In genomic region chr12:80493311-80493710, GRCm38 (mm10) we compare ENCODE assay signal across 34 mouse cellular contexts. TPM values are rescaled to one million over a fixed set of nuclear protein-coding genes. Genes with fewer than 3 reads are reported as not detected.
DNase-seq lines count a peak whose midpoint lies in the region; ATAC-seq and TF ChIP-seq lines count a peak whose summit lies in the region.
"Had no signal": no experiment of that assay in that cellular context is flagged by ENCODE, and none has a peak within 500 bp of the region (broad histone marks: within the 10 kb centered on the region; RNA-seq: fewer than 3 reads in every experiment).

No protein-coding gene starts in this region.

- H3K27ac ChIP-seq in gastrocnemius, adult 2 months: no peak overlapping the region
- no peak overlapping the region for H3K27ac ChIP-seq in left cerebral cortex, adult 2 months
- H3K27ac ChIP-seq in hindbrain, embryonic 13.5 days: no peak overlapping the region
- H3K27ac ChIP-seq: embryonic facial prominence, embryonic 15.5 days; forebrain, embryonic 12.5 days; hindbrain, embryonic 15.5 days; kidney, postnatal 0 days; limb, embryonic 12.5 days; midbrain, embryonic 15.5 days; neural tube, embryonic 12.5 days; stomach, embryonic 15.5 days had no signal

- no peak for ATAC-seq in hindbrain, embryonic 13.5 days (ENCODE audit: low FRiP score)
- ATAC-seq: activated CD4-positive, CD25-positive, alpha-beta regulatory T cell, adult 4 months; forebrain, postnatal 0 days; inflammation-experienced regulatory T-cells, adult 6 months; midbrain, embryonic 15.5 days had no signal

- intact Hi-C loops in gastrocnemius, adult 2 months (cut with DNase I): loop anchor here (10.0 kb wide), 1 partner anchor 231 kb away; no protein-coding TSS in a partner anchor
- intact Hi-C loops in gastrocnemius, postnatal 14 days (cut with DNase I; ENCODE audit: low total_unique reads): no loop called here
- intact Hi-C loops in left cerebral cortex, adult 2 months (cut with DNase I): no loop called here

- no peak for DNase-seq in gastrocnemius, adult 2 months
- DNase-seq in gastrocnemius, postnatal 14 days: no peak
- DNase-seq in left cerebral cortex, adult 2 months (ENCODE audit: extremely low spot score in 1 of 2, low spot score in 2 of 2): no peak
- no peak for DNase-seq in left cerebral cortex, adult 8-10 months (ENCODE audit: low spot score in 2 of 2)
- DNase-seq in ZHBTc4 (ENCODE audit: low read depth, low spot score): peak; percentile 43
- no peak for DNase-seq in right cerebral cortex, postnatal 4 days
- DNase-seq: adrenal gland, adult 2 months; adrenal gland, postnatal 36 days; cerebellum, adult 2 months; cerebellum, postnatal 14 days; forebrain, postnatal 0 days; gastrocnemius, postnatal 10 days; kidney, adult 8-10 months; kidney, postnatal 4 days; layer of hippocampus, adult 9-11 months; lung, postnatal 10 days; thymus, postnatal 14 days had no signal

- WGBS in hindbrain, embryonic 13.5 days: 96% methylated on average over 5 of the region's 5 CpGs

- H3K9ac ChIP-seq in hindbrain, embryonic 13.5 days: no peak overlapping the region
- H3K9ac ChIP-seq: embryonic facial prominence, embryonic 15.5 days; forebrain, embryonic 12.5 days; forebrain, postnatal 0 days; heart, embryonic 12.5 days; hindbrain, embryonic 15.5 days; limb, embryonic 12.5 days; midbrain, embryonic 15.5 days; neural tube, embryonic 12.5 days; stomach, embryonic 15.5 days had no signal

- peaks cover 5% of the 10 kb centered on the region for H3K4me1 ChIP-seq in E14TG2a.4 (replicated peaks; ENCODE audit: low read depth, low read length)
- no peaks in the 10 kb centered on the region for H3K4me1 ChIP-seq in hindbrain, embryonic 13.5 days (replicated peaks)
- H3K4me1 ChIP-seq: embryonic facial prominence, embryonic 15.5 days; forebrain, embryonic 12.5 days; heart, embryonic 12.5 days; hindbrain, embryonic 15.5 days; limb, embryonic 12.5 days; midbrain, embryonic 15.5 days; neural tube, embryonic 12.5 days; stomach, embryonic 15.5 days had no signal

- H3K4me3 ChIP-seq in gastrocnemius, adult 2 months: no peak overlapping the region
- H3K4me3 ChIP-seq in left cerebral cortex, adult 2 months: no peak overlapping the region
- H3K4me3 ChIP-seq in E14TG2a.4 (replicated peaks; ENCODE audit: low read length): no peak overlapping the region
- H3K4me3 ChIP-seq in hindbrain, embryonic 13.5 days: no peak overlapping the region
- H3K4me3 ChIP-seq: embryonic facial prominence, embryonic 15.5 days; forebrain, embryonic 12.5 days; heart, embryonic 12.5 days; hindbrain, embryonic 15.5 days; limb, embryonic 12.5 days; midbrain, embryonic 15.5 days; neural tube, embryonic 12.5 days; stomach, embryonic 15.5 days had no signal

- TF ChIP-seq CTCF in gastrocnemius, adult 2 months (IDR thresholded peaks at IDR 0.05): peak; percentile 26; the same call in 1 of the 2 replicates
- peak; percentile 6 for TF ChIP-seq CTCF in left cerebral cortex, adult 2 months (IDR thresholded peaks at IDR 0.05)
- peak; percentile 39; the same call in 1 of the 2 replicates for TF ChIP-seq CTCF in E14TG2a.4 (conservative IDR thresholded peaks at IDR 0.05; ENCODE audit: low read length)

- no peak overlapping the region for H3K4me2 ChIP-seq in hindbrain, embryonic 13.5 days
- H3K4me2 ChIP-seq: embryonic facial prominence, embryonic 15.5 days; forebrain, embryonic 12.5 days; heart, embryonic 12.5 days; hindbrain, embryonic 15.5 days; limb, embryonic 12.5 days; liver, embryonic 11.5 days; midbrain, embryonic 15.5 days; neural tube, embryonic 12.5 days; stomach, embryonic 15.5 days had no signal

- no peaks in the 10 kb centered on the region for H3K27me3 ChIP-seq in E14TG2a.4 (ENCODE audit: insufficient read depth, low read length)
- no peaks in the 10 kb centered on the region for H3K27me3 ChIP-seq in hindbrain, embryonic 13.5 days
- H3K27me3 ChIP-seq: embryonic facial prominence, embryonic 15.5 days; forebrain, embryonic 12.5 days; heart, embryonic 12.5 days; hindbrain, embryonic 15.5 days; limb, embryonic 12.5 days; midbrain, embryonic 15.5 days; neural tube, embryonic 12.5 days; stomach, embryonic 15.5 days had no signal

- H3K9me3 ChIP-seq in E14TG2a.4 (ENCODE audit: low read length): no peaks in the 10 kb centered on the region
- H3K9me3 ChIP-seq in hindbrain, embryonic 13.5 days: no peaks in the 10 kb centered on the region
- H3K9me3 ChIP-seq: embryonic facial prominence, embryonic 15.5 days; forebrain, embryonic 12.5 days; G1E; hindbrain, embryonic 15.5 days; limb, embryonic 12.5 days; midbrain, embryonic 15.5 days; neural tube, embryonic 12.5 days; stomach, embryonic 15.5 days had no signal

- H3K36me3 ChIP-seq in E14TG2a.4 (ENCODE audit: insufficient read depth, low read length): peaks cover 37% of the 10 kb centered on the region
- H3K36me3 ChIP-seq in hindbrain, embryonic 13.5 days: peaks cover 62% of the 10 kb centered on the region

RNA-seq across cellular contexts. Expression of gene Galnt16, which starts 24.8 kb away (rescaled TPM):
- 1 to 10 TPM; 2.4 to 3.8 TPM for total RNA-seq in gastrocnemius, adult 2 months (2021)
- total RNA-seq in gastrocnemius, postnatal 14 days (2021): 10 to 100 TPM in 1 of 2 experiments, 1 to 10 TPM in 1; 8.9 to 11.1 TPM
- 10 to 100 TPM; 94.6 to 94.9 TPM for total RNA-seq in left cerebral cortex, adult 2 months (2021)
- 100 to 1,000 TPM in 1 of 4 experiments, 10 to 100 TPM in 3; 94.5 to 107 (median 97.9) TPM for total RNA-seq in left cerebral cortex, adult 8-10 months (2022)
- polyA plus RNA-seq in hindbrain, embryonic 13.5 days (2015; fragmentation: Nextera tagmentation; extraction: Ambion mirVana): 29.1 and 30.7 TPM in 2 replicates
- total RNA-seq: granulocyte monocyte progenitor cell, adult 5-6 weeks; hematopoietic stem cell, adult 5-6 weeks had no signal
- polyA plus RNA-seq: activated CD4-positive, CD25-positive, alpha-beta regulatory T cell, adult 4 months had no signal

RNA-seq across cellular contexts. Expression of gene Exd2, which starts 30.4 kb away (rescaled TPM):
- 10 to 100 TPM; 35.0 to 46.8 TPM for total RNA-seq in gastrocnemius, adult 2 months (2021)
- total RNA-seq in gastrocnemius, postnatal 14 days (2021): 10 to 100 TPM; 21.4 to 27.0 TPM
- 100 to 1,000 TPM; 138 to 142 TPM for total RNA-seq in left cerebral cortex, adult 2 months (2021)
- 10 to 100 TPM; 89.9 to 97.8 (median 94.5) TPM for total RNA-seq in left cerebral cortex, adult 8-10 months (2022)
- 51.1 and 53.4 TPM in 2 replicates for polyA plus RNA-seq in hindbrain, embryonic 13.5 days (2015; fragmentation: Nextera tagmentation; extraction: Ambion mirVana)

RNA-seq across cellular contexts. Expression of gene Dcaf5, which starts 56.9 kb away (rescaled TPM):
- total RNA-seq in gastrocnemius, adult 2 months (2021): 10 to 100 TPM; 39.4 to 50.8 TPM
- total RNA-seq in gastrocnemius, postnatal 14 days (2021): 10 to 100 TPM; 26.0 to 27.2 TPM
- total RNA-seq in left cerebral cortex, adult 2 months (2021): 10 to 100 TPM; 75.9 to 80.7 TPM
- 10 to 100 TPM; 70.0 to 76.7 (median 73.6) TPM for total RNA-seq in left cerebral cortex, adult 8-10 months (2022)
- 25.2 and 27.7 TPM in 2 replicates for polyA plus RNA-seq in hindbrain, embryonic 13.5 days (2015; fragmentation: Nextera tagmentation; extraction: Ambion mirVana)

Comparison
In these comparisons a context has a peak if more than half of its experiments do, and no peak if none do; other contexts are left out.
1. RNA of gene Galnt16, which starts 24.8 kb away (total RNA-seq): 94.5 to 107 TPM in left cerebral cortex, adult 8-10 months and 94.6 to 94.9 TPM in left cerebral cortex, adult 2 months; 8.9 to 11.1 TPM in gastrocnemius, postnatal 14 days and 2.4 to 3.8 TPM in gastrocnemius, adult 2 months; every median in the first group is over 4 times any median in the second.
2. Peak in every context shown above with its lines, with median percentiles within 50 percentile points of each other: CTCF ChIP-seq.